Mouse (Mus musculus): ENCODE data around the gene Lima1. TPM values are rescaled to one million over a fixed set of nuclear protein-coding genes. Genes with fewer than 3 reads are reported as not detected.
A peak's percentile ranks its signal among the peaks of the same experiment; 100 is the strongest.
"Not testable (repeated sequence)": the region's sequence is repeated elsewhere in the genome, so short reads cannot be mapped to it uniquely, and the experiment has no call there.

Gene Lima1
- total RNA-seq (2021), result 10 to 100 TPM in 1 of 2 experiments, 1 to 10 TPM in 1; 9.9 to 10.0 TPM
- long read RNA-seq, full-length matches to known transcripts, result 10 of 16 reads
- long read RNA-seq, partial matches to known transcripts, result 3 of 16 reads
- long read RNA-seq, other reads (novel, unspliced or antisense), result 3 of 16 reads

DNA sequence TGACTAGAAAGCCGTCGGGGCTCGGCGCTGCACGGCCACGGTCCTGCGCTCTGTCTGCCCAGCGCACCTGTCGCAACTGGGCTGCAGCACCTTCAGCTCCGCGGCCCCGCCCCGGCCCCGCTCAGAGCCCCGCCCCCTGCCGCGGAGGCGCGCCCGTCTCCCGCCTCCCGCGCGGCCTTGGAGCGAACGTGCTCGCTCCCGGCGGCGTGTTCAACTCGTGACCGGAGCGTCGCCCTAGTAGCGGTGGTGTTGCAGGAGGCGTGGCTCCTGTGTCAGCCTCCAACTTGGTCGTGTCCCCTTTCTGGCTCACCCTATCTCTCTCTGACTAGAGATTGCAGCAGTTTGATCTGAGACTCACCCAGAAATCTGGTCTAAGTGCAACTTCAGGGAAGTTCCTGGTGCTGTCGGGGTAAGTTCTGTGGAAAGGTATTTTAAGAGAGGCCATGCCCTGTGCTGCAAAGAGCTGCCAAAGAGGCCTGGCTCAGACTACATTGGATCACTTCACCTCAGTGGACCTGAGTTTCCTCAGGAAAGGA lies at the start of gene Lima1:
Lima1 (minus strand) TSS at position 123 of the 536 bp plus-strand sequence.
- peak; percentile 60 to 78 for DNase-seq (ENCODE audit: low spot score in 2 of 2)

DNA sequence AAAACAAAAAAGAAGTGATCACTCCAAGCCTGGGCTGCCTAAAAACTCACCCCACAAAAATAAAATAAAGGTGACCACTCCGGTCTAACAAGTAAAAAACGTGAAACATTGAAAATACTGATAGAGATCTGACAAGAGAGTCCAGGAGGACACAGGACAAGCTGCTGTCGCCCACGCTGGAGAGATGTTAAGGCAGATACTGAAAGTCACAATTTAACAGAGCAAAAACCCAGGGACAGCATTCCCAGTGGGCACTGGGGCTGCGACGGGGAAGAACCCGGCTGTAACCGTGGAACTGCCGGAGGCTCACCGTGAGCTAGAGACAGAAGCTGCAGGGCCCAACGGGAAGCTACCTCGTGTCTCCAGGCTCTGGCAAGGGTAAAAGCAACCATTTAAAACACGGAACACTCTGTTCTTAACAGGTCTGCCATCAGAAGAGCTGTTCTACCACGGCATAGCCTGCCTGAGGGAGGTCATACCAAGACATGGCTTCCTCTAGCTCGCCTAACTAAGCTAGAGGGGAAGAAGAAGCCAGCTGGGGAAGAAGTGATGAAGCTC lies 44.4 kb upstream of the Lima1 start:
- no peak for DNase-seq (ENCODE audit: low spot score in 2 of 2)

DNA sequence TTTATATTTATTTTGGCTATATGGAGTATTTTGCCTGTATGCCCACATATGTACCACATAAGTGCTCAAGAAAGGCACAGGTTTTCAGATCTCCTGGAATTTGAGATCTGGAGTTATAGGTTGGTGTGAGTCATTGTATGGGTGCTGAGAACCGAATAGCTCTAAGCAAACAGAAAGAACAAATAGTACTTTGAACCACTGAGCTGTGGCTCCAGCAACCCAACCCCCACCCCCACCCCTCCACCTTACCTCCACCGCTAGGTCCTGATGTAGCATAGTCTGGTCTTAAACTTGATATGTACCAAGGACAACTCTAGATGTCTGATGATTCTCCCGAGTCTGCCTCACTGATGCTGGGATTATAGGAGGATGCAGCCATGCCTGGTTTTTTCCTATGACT lies 42.0 kb upstream of the Lima1 start:
- DNase-seq (ENCODE audit: low spot score in 2 of 2), result no peak

DNA sequence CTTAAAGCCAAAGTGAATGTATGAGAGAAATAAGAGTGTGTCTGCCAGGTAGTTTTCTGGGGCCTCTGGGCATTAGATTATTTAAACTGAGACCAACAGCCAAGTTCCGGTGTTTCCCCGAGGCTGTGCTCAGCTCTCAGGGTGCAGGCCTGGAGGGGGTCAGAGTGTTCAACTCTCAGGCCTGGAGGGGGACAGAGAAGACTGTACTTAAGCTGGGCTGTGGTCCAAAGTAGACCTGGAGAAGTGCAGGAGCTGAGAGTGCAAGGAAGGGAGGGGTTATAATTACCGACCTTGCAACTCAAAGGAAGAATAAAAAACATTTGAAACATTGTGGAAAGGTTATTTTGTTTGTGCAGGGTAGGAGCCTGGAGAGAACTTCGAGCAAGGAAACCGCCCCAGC lies 39.4 kb upstream of the Lima1 start:
- DNase-seq (ENCODE audit: low spot score in 2 of 2), result no peak

DNA sequence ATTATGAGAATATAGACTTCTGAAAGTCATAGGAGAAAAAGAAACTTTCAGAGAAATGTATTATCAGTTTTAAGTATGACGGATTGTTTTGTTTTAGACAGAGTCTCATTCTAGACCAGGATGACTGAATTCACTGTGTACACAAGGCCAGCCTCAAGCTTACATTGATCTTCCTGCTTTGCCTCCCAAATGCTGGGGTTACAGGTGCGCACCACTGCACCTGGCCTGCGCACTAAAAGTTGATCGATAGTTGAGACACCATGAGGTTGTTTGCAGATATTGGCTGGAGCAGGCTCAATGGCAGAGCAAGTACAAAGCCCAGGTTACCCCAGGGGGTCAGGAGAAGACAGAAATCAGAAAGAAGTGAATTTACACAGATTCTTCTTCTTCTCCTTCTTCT lies 36.5 kb upstream of the Lima1 start:
- no peak for DNase-seq (ENCODE audit: low spot score in 2 of 2)

DNA sequence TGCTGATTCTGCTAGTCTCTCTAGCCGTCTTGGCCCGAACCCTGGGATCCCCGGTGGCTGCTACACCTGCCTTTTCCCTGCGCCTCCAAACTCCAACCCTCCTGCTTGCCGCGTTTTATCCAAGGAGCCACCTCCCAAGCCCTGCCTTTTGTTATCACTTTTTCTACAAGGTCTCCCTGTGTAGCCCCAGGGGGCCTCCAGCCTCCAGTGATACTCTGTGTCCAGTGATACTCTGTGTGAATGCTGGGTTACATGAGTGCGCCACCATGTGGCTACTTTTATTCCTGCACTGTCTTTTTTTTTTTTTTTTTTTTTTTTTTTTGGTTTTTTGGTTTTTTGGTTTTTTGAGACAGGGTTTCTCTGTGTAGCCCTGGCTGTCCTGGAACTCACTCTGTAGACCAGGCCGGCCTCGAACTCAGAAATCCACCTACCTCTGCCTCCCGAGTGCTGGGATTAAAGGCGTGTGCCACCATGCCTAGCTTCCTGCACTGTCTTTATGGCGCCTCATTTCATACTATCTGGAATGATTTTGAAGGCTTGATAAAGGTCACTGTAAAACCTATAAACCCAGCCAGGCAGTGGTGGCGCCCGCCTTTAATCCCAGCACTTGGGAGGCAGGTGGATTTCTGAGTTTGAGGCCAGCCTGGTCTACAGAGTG lies 34.2 kb upstream of the Lima1 start:
- not testable (repeated sequence) for DNase-seq (ENCODE audit: low spot score in 2 of 2)

DNA sequence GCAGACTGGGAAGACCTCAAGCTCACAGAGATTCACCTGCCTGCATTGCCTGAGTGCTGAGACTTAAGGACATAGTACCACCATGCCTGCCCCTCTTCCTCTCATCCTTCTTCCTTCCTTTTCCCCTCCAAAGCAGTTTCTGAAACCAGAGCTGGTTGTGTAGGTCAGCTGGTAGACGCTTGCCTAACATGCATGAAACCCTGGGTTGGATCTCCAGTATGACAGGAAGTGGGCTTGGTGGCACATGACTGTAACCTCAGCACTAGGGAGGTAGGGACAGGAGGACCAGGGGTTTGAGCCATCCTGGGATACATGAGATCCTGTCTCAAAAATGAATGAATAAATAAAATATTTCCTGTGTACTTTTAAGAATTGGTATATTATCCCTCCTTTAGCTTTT lies 32.3 kb upstream of the Lima1 start:
- DNase-seq (ENCODE audit: low spot score in 2 of 2), result no peak

DNA sequence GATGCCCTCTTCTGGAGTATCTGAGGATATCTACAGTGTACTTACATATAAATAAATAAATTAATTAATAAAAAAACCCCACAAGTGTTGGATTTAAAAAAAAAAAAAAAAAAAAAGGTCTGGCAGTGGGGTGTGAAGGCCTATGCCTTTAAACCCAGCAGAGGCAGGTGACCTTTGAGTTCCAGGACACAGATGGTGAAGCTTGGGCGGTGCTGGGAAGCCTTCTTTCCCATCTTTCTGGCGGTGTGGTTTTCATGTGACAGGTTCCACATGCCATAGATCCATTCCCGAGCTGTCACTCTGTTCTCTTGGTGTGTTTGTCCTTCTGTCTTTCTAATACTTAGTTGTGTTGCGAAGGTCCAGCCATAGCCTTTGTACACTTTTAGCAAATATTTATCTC lies 31.8 kb upstream of the Lima1 start:
- no peak for DNase-seq (ENCODE audit: low spot score in 2 of 2)

DNA sequence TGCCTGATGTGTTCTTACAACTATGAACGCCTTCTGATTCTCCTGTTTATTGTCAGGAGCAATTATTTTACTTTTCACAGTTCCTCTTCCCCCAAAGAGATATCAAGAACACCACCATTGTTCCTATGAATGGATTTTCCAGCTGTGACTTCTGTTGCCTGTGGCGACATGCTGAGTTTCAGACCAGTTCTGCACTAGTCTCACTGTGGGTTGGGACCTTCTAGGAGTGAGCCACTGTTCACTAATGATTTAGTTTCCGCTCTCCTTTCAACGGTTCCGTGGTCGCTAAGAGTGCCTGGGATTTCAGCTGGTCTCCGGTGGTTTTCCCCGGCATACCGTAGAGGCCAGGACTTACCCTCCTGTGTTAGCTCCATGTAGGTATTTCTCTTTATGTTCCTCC lies 29.6 kb upstream of the Lima1 start:
- DNase-seq (ENCODE audit: low spot score in 2 of 2), result no peak

DNA sequence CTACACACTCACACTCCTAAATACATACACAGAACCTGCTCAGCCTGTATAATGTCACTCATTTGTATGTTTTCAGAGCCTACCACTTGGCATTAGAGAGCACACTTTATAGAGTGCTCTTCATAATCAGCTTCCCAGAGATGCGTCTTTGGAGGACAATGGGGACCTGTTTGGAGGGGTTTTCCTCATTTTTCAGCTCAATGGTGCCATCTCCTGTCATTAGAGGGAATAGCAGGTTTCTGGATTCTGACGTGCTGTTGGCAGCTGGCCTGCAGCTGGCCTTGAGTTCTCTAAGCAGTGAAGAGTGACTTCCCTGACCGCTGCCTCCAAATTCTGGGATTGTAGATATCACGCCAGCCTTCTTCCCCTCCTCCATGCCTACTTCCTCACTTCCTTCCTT lies 29.1 kb upstream of the Lima1 start:
- DNase-seq (ENCODE audit: low spot score in 2 of 2), result peak; percentile 22 to 69

DNA sequence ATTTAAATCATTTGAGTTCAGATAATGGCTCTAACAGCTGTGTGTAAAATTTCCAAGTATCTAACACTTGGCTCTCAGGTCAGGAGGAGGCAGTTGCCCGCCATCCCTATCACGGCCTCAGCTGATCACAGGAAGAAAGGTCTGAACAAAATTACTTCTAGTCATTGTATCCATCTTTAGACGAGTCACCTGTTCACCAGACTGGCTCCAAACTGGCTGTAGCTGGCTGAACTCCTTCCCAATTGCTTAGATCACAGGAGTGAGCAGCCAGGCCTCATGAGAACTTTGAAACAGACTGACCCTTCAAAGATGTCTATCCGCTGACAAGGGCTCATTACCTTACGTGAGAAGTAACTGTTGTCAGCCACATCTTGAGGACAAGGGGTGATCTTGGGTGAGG lies 28.0 kb upstream of the Lima1 start:
- no peak for DNase-seq (ENCODE audit: low spot score in 2 of 2)

DNA sequence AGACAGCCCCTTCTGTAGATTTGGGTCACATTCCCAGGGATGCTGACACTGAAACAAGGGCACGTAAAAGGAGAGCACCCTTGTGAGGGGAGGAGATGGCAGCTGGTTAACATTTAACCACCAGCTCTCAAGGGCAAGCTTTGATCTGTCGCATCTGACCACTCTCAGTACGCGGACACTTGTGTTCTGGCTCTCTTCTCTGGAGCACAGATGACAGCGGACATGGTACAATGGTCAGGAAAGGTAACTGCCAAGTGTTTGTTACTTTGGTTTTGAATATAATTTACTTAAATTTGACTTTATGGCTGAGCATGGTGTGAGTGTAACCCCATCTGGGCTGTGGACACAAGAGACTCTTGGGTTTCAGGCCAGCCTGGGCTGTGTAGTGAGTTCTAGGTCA lies 27.5 kb upstream of the Lima1 start:
- no peak for DNase-seq (ENCODE audit: low spot score in 2 of 2)

DNA sequence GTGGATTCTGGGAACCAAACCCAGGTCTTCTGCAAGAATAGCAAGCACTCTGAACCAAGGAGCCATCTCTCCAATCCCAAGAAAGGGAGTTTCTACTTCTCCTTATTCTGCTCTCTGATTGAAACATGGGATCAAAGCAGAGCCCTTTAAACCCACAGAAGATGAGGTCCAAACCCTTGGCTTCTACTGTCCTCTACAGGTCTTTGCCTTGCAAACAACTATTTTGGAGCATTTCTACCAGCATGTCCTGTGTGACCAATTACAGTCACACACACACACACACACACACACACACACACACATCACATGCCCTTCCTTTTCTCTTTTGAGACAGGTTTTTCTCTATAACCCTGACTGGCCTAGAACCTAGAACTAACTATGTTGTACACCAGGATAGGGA lies 21.4 kb upstream of the Lima1 start:
- no peak for DNase-seq (ENCODE audit: low spot score in 2 of 2)

DNA sequence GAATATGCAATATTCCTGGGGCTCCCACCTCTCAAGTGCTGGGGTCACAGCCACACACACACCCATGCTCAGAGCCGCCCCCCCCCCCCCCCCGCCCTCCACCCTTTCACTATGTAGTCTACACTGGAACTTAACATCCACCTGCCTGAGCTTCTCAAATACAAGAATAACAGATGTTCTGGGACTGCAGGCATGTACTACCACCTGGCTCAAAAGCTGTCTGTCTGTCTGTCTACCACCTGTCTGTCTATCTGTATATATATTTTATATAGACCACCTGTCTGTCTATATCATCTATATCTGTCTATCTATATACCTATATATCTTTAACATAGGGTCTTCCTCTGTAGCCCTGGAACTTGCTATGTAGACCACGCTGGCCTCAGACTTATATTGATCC lies 16.1 kb upstream of the Lima1 start:
- DNase-seq (ENCODE audit: low spot score in 2 of 2), result no peak

DNA sequence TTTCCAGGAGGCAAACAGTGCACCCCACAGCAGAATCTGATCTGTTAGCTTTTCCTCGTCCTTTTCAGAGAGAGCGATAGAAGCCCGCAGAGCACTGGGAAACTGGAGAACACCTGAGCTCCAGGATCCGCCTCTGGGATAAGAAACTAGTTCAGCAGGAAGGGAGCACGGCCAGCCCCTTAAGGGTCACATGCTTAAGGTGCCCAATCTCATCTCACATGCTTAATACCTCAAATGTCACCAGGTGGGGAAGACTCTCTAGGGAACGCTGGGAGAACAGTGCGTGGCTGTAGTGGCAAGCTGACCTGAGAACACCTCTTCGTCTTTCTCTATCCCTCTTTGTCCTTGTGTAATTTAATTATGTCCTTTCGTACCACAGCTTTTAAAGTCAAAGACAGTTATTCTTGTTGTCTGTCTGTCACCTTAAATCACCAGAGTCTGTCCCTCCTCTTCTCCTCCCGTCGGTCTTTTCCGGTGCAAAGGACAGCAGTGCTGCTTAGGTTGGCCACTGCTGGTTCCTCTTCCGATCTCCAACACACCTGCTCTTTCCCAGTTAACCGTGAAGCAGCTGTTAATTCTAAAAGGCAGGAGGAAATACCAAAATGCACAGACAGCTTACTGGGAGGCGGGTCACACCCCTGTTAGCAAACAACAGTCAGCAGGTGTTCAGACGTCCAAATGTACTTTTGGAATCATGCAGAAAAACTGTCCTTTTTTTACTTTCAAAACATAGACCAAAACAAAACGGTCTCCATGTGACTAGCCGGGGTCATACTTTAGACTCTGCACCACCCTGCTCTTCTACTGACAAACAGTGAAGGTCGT lies 15.4 kb upstream of the Lima1 start:
- DNase-seq (ENCODE audit: low spot score in 2 of 2), result no peak

DNA sequence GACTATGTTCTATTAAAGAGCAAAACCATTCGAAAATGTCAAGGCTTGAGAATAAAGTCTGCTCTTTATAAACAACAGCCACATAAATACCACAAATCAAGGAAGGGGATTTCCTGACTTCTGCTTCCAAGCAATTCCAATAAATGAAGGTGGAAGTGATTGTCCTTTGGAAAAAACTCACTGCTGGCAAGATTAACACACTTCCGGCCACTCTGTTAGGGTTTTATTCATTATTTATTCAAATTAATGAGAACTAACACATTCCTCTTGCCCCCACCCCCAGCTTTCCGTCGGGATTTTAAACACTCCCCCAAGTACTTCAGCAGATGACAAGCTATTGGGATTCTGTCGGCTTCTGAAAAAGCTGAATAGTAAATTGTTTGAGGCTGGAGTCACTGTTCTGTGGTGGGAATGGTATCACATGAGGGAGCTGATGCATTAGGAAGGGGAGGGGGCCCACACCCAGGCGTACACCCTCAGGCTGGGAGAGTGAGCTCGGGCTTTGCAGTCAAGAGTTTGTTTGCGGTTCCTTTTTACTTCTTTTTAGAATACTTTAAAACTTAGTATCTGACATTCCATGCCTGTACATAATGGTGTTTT lies 14.1 kb upstream of the Lima1 start:
- DNase-seq (ENCODE audit: low spot score in 2 of 2), result no peak

DNA sequence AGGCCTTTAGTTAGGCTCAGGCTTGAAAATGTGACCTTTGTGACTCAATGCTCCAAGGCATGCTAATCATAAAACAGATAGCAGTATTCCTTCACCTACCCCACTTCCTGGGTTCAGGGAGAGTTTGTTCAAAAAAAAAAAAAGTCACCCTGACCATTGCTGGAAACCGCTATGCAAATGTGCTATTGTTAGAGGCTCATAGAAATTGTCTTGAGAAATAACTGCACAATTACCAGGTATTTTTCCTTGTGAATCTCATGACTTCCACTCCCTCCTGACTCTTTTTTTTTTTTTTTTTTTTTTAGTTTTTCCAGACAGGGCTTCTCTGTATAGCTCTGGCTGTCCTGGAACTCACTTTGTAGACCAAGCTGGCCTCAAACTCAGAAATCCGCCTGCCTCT lies 11.9 kb upstream of the Lima1 start:
- DNase-seq (ENCODE audit: low spot score in 2 of 2), result not testable (repeated sequence)

DNA sequence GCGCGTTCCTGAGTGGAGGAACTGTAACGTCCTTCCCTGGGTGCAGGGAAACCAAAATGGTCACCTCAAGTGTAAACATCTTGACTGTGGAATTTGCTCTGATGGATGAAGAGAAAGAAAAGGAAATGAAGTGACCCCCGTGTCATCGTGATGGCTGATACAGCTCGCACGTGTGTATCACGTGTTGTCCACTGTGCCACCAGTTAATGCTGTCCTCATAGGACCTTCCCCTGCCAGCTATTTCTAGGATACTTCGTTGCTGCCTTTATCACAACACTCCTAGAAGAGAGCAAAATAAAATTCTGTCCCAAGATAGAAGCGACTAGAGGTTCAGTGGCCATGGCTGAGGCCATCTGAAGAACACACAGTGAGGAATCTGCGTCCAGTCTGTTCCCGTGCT lies 8.8 kb upstream of the Lima1 start:
- no peak for DNase-seq (ENCODE audit: low spot score in 2 of 2)

DNA sequence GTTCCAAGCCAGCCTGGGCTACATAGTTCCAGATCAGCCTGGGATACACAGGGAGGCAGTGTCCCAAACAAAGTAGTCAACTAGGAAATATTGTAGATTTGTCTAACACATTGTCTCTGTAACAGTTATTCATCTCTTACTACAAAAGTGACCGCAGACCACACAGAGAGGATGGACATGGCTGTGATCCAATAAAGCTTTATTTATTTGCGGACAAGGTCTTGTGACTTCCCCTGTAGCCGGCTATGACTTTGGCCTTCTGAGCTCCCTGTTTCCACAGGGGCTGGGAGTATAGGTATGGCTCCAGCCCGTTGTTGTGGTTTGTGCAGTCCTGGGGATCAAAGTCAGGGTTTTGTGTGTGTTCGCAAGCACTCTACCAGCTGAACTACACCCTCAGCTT lies 3.3 kb upstream of the Lima1 start:
- no peak for DNase-seq (ENCODE audit: low spot score in 2 of 2)

DNA sequence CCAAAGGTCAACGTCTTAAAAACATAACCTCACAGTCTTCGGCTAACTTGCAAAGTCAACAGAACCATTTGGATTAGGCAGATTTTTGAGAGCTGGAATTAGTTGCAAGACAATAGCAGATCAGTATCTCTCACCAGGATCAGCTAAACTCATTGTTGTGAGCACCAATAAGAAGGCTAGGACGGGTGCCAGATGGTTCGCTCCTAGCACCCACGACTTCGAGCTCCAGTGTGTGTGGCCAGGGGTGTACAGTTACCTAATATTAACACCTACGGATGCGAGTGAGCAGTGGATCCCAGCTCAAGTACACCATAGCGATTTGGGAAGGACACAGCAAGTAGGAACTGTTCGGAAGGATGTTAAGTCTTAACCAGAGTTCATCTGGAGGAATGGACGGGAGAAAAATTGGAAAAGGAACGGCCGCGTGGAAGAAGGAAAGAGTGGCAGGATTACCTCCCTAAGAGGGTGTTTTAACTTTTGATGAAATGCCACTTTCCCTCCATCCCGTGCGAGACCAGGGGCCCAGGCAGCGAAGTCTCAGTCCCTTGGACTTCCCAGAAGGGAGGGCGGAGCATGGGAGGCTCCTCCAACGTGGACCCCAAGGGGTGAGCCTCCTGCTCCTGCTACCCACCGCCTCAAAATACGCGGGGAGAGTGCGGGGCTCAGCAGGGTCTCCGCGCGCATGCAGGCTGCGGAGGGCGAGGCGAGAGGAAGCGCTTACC lies 483 bp downstream of the Lima1 start:
- DNase-seq (ENCODE audit: low spot score in 2 of 2), result peak in 1 of 2 experiments; percentile 20

DNA sequence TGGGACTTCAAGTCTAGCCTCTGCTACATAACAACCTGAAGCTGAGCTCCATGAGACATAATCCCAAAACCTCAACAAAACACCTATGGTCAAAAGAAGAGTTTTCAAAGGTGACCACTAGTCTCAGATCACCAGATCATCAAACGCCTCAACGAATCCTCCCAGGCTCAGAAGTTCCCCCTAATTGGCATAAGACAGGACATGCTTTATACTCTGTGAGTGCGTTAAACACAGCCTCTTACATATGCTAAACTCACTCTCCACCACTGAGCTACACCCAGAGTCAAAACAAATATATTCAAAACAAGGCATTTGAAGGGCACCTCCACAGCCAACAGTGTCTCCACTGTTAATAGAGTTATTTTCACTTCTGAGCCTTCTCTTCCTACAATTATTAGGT lies 2.7 kb downstream of the Lima1 start:
- DNase-seq (ENCODE audit: low spot score in 2 of 2), result no peak
